Mouse (Mus musculus): Measurements from ENCODE around the gene Klhl8.
A peak's percentile ranks its signal among the peaks of the same experiment; 100 is the strongest.

Klhl8 gene

GRCm38 (mm10) chr5:103845418-103846153 is 65.5 kb downstream of the Klhl8 start:
- DNase-seq: no peak

- DNase-seq: peak in 1 of 2 experiments; percentile 72
Measured at GRCm38 (mm10) chr5:103843938-103844337, 67.1 kb downstream of the Klhl8 start.

- no peak for DNase-seq
Measured at GRCm38 (mm10) chr5:103839265-103839626, 71.8 kb downstream of the Klhl8 start.

- DNase-seq: no peak
Measured at GRCm38 (mm10) chr5:103838550-103839264, 72.4 kb downstream of the Klhl8 start.

DNA sequence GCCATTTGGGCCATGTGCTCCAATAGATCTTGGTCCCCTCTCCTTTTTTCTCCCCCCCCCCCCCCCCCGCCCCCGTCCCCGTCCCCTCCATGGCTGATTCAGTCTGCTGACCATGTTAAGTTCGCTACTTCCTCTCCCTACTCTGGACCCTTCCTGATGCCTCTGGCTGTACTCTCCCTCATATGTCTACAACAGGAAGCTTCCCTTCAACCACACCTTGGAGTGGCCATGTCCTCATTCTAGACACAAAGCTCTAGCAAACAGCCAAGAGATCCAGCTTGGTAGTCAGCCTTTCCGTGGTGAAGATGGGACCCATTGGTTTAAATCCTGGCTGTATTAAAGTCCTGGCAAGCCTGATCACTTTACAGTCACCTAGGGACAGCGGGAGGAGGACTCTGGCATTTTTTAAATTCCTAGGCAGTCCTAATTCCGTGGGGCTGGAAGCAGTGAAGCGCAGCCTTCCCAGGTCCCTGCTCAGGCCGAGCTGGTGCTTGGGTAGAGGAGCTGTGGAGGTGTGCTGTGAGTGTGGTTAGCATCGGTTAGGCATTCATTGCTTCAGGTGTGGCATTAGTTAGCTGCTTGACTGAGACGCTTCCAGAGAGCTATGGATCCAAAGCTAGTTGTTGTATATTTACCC is 74.8 kb downstream of the Klhl8 start:
- peak; percentile 73 to 91 for DNase-seq

DNA sequence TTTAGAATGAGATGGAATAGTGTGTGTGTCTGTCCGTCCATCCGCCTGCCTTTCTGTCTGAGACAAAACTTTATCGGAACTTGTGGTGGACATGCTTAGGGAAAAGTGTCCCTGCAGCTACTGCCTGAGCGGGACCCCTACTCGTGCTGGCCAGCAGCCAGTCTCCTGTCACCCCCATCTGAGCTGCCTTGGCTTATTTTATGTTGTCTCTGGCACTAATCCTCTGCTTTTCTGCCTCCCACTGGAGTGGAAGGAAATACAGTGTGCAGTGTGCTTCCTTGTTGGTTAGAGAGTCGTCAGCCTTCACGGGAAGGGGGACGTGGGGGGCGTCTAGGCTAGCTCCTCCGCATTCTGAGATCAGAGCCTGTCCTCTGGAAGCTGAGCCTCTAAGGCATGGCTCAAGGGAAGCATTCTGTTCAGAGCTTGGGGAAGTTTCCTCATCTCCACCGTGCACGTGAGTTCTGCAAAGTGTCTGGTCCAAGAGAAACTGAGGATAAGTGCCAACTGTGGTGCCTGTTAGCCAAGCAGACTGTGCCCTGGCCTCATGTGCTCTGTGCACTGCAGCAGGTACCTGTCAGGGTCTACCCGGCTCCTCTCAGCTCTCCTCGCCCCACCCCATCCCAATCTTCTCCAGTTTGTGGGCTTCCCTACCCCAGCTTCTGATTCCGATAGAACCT is 75.5 kb downstream of the Klhl8 start:
- peak; percentile 60 to 78 for DNase-seq

DNA sequence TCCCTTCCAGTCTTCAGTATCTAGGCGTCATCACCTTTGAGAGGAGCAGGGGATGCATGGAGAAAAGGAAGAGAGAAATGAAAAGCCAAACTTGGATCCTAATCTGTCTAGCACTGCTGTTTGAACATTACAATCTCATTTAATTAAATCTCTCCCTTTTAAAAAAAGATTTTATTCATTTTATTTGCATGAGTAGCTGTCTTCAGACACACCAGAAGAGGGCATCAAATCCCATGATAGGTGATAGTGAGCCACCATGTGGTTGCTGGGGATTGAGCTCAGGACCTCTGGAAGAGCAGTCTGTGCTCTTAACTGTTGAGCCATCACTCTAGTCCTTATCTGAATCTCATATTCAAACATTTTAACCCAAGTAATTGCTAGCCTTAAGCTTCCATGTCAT is 80.2 kb downstream of the Klhl8 start:
- DNase-seq: no peak

DNA sequence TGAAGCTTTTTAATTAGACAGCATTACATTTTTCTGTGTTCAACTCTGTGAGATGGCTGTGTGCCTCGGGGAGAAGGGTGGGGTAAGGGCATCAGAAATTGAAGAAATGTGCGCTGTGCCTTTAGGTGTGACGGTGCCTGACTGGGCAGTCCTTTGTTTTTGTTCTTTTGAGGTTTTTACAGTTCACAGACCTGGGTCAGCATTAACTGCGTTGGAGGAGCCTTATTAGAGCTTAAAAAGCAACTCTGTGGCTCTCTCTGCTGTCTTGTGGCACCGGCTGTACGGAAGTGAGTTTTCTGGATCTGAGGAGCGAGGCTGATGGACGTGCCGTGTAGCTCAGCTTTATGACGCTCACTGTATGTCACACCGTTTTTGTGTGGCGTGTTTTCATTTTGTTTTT is 81.9 kb downstream of the Klhl8 start:
- DNase-seq: no peak

GRCm38 (mm10) chr5:103828729-103829128 is 82.3 kb downstream of the Klhl8 start:
- DNase-seq: no peak

GRCm38 (mm10) chr5:103828304-103828703 is 82.8 kb downstream of the Klhl8 start:
- no peak for DNase-seq

GRCm38 (mm10) chr5:103822949-103823348 is 88.1 kb downstream of the Klhl8 start:
- no peak for DNase-seq

- DNase-seq: peak in 1 of 2 experiments; percentile 30
Measured at GRCm38 (mm10) chr5:103821500-103822298, 89.4 kb downstream of the Klhl8 start.

- peak in 1 of 2 experiments; percentile 61 for DNase-seq
Measured at GRCm38 (mm10) chr5:103821062-103821461, 90.0 kb downstream of the Klhl8 start.

DNA sequence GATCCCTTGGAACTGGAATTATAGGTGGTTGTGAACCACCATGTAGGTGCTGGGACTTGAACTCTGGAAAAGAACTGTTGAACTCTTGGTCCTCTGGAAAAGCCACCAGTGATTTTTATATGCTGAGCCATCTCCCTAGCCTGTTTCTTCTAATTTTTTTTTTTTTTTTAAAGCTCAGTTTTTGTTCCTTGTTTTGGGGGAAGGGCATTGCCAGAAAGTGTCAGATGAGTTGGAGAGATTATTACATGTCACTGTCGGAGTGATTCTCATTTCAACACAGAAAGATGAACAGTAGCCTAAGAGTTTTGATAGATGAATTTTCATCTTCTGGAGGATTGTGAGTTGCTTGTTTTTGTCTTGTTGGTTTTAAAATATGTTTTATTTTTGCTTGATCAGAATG is 91.4 kb downstream of the Klhl8 start:
- no peak for DNase-seq

- DNase-seq: peak in 1 of 2 experiments; percentile 21
Measured at GRCm38 (mm10) chr5:103818602-103819001, 92.5 kb downstream of the Klhl8 start.

- peak; percentile 78 to 79 for DNase-seq
Measured at GRCm38 (mm10) chr5:103817754-103818153, 93.3 kb downstream of the Klhl8 start.

DNA sequence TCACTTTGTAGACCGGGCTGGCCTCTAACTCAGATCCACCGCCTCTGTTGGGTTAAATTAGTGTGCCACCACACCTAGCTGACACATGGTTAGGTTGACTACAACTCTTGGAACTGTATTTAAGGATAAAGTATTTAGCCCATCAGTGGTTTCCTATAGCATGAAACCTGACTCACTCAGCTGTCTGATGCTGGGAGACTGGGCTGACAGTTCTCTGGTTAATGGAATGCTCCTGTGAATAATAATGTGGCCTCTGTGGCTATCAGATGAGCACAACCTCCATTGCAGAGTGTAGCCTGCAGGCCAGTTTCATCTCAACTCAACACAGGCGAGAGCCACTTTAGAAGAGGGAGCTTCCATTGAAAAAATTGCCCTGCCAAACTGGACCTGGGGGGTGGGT is 94.3 kb downstream of the Klhl8 start:
- DNase-seq: no peak

GRCm38 (mm10) chr5:103815249-103815617 is 95.8 kb downstream of the Klhl8 start:
- DNase-seq: no peak

- DNase-seq: peak; percentile 39 to 73
Measured at GRCm38 (mm10) chr5:103814551-103815248, 96.4 kb downstream of the Klhl8 start.

GRCm38 (mm10) chr5:103813997-103814542 is 97.0 kb downstream of the Klhl8 start:
- peak in 1 of 2 experiments; percentile 21 for DNase-seq

GRCm38 (mm10) chr5:103813291-103813690 is 97.8 kb downstream of the Klhl8 start:
- DNase-seq: peak in 1 of 2 experiments; percentile 13
